Mouse (Mus musculus) liver, adult 2 months (tissue): Measurements from ENCODE around the gene Phactr3.

Experiments used
- CTCF ChIP-seq: fragments of 200-500 bp; IDR thresholded peaks from 2 replicates; pipeline ENCODE4 v1.5.1; 2011; ENCODE audit warnings: low read depth, low read length, control low read depth
- POLR2A ChIP-seq: fragments of 200-500 bp; IDR thresholded peaks from 2 replicates; pipeline ENCODE4 v1.6.1; 2011; ENCODE audit warnings: low read length, control low read depth; ENCODE audit not compliant: insufficient read depth; ENCODE audit errors: extremely low read depth

DNA sequence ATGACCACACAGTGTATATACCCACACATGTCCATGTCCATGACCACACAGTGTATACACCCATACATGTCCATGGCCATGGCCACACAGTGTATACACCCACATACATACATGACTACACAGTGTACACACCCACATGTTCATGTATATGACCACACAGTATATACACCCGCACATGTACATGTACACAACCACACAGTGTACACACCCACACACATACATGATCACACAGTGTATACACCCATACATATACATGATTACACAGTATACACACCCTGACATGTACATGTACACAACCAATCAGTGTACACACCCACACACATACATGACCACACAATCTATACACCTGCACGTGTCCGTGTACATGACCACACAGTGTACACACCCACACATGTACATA lies 102.2 kb downstream of the Phactr3 start:
- no peak for TF ChIP-seq CTCF
- TF ChIP-seq POLR2A: no peak
